Mouse (Mus musculus) CD4-positive, CD25-positive, alpha-beta regulatory T cell, adult 2 months (primary cell): ENCODE results near the gene Myh13.

Experiments used
- DNase-seq: peaks from one replicate; pipeline ENCODE4 v3.0.0-alpha.2; 2012; ENCODE audit warnings: low read depth, low spot score

Myh13 gene

DNA sequence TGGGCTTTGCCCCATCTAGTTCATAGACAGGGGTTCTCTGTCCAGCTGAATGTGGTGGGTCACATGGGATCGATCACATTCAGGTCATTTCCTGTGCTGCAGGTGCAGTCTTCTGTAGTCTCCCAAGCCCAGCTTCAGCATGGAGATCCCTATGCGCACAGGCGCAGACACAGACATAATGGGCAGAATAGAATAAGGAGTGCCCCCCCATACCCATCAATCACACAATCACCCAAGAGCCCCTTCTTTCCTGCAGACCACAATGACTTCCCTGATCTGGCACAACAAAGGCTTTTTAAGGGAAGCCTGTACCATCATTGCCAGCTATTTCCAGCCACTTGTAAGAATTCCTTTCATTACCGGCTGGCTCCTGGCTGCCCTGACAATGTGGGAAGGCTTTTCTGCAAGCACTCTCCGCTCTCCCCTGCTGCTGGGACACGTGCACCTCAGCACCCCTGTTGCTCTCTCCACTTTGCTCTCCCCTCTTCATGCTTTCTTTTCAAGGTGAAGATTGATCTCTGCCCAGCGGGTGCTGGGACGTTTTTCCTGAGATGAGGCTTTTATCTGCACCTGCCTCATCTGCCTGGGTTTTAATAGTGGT is 65.5 kb downstream of the Myh13 start:
- no peak for DNase-seq

DNA sequence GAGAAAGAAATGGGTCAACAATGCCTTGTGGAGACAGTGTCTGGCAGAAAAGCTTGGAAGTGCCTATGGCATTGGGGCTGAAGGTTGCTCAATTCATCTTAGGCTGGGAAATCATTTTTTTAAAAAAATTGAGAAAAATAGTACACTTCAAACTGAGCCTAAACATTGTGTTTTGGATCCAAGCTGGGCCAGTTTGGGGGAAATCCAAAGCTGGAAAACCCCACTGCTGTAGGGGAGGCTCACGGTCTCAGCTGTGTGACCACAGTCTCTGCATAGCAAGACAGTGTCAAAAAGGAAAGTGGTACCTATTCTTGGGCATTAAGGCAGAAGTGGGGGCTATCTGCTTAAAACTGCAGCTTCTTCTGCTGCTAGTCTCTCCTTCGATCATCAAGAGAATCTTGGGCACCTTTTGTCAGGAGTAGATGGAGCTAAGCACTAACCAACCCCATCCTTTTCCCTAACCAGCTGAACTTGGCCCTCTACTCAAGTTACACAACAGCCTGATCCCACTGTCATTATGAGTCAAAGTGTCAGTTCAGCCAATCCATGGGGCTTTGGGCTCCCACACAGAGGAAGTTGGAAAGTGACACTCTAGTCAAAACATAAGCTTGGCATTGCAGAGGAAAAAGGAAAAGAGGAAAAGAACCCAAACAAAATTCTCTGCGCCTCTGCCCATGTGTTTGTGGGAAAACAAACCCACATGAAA is 69.4 kb downstream of the Myh13 start:
- DNase-seq = no peak

DNA sequence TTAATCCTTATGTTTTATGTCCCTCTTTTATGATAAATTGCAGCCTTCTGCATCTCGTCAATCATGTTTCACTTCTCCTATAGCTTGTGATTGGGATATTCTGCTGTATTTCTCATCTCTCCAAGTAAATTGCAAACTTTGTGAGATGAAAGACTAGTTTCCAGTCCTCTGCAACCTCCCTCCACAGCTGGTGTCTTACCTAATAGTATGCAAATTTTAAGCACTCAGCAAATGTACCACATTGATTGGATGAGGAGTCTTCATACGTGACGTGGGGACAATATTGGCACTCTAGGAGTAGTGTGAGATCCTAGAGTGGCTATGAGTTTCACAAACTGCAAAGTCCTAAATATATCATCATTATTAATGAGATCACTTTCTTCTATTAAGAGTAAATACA is 70.9 kb downstream of the Myh13 start:
- DNase-seq = no peak

DNA sequence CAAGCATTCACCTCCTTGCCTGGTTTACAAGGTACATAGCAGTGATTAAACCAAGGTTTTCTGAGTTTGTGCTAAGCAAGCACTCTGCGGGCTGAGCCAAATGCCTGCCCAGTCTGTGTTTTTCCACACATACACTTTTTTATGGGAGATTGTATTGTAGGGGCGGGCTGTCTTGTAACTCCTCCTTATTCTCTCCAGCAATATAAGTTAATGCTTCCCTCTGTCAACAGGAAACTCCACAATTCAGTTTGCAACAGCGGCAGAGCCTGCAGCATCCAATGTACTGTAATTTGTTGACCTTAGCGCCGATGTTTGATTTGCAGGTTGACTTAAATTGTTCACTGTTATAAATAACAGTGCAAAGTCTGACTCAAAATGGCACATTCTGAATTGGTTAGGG is 79.5 kb downstream of the Myh13 start:
- no peak for DNase-seq

DNA sequence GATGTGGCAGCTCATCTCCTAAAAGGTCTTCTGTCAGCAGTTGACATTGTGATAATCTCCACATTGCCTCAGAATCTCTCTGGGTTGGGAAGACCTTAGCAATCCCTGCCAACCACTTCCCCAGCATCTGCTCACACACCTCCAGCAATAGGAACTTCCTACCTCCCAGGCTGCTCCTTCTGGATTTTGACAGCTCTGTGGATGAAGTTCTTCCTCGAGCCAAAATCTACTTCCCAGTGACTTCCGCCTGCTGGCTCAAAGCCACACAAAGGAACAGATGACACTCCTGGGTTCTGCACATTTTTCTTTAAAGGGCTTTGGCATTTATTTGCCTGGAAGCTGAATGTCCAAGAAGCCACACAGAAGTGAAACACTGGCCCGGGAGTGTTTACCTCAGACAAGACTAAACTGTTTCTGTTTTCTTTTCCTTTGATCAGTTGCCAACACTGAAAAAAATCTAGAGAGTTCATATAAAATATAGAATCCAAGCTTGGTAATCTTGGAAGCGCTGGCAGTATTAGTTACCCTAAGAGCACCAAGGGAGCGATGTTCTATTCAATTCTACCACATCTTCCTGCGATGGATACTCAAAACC is 93.0 kb downstream of the Myh13 start:
- no peak for DNase-seq
